25 mouse cellular contexts compared by ENCODE assay signal in the genomic region with DNA sequence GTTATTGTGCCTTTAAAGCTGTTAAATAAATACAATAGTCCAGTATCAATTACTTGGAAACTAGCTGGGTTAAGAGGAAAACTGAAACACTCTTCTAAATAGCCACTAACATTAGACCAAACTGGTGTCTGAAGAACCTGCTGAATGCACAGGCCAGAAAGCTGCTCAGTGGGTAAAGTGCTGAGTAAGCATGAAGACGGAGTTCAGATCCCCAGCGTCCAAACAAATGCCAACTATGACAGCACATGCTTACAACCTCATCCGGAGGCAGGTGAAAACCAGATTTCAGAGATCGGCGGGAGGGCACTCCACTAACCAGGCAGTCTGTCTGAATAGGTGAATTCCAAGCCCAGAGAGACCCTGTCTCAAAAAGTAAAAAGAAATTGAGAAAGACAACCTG.
"Had no signal": no experiment of that assay in that cellular context is flagged by ENCODE, and none has a peak within 500 bp of the region (broad histone marks: within the 10 kb centered on the region; RNA-seq: fewer than 3 reads in every experiment).

No protein-coding gene starts in this region.

- H3K27ac ChIP-seq: heart, adult 2 months; heart, embryonic 13.5 days; heart, embryonic 15.5 days; hindbrain, embryonic 13.5 days; hindbrain, embryonic 15.5 days; hindbrain, postnatal 0 days; layer of hippocampus, adult 2 months; left cerebral cortex, adult 2 months; limb, embryonic 10.5 days; limb, embryonic 12.5 days; liver, embryonic 13.5 days had no signal

- H3K9me3 ChIP-seq: heart, embryonic 13.5 days; heart, embryonic 15.5 days; hindbrain, embryonic 13.5 days; hindbrain, embryonic 15.5 days; limb, embryonic 10.5 days; liver, embryonic 13.5 days had no signal

- H3K4me2 ChIP-seq: heart, embryonic 11.5 days; heart, embryonic 13.5 days; heart, embryonic 15.5 days; hindbrain, embryonic 13.5 days; hindbrain, embryonic 15.5 days; limb, embryonic 12.5 days; liver, embryonic 11.5 days; liver, embryonic 13.5 days had no signal

- H3K36me3 ChIP-seq: heart, embryonic 13.5 days; heart, embryonic 15.5 days; hindbrain, embryonic 13.5 days; hindbrain, embryonic 15.5 days; limb, embryonic 10.5 days; limb, embryonic 12.5 days; liver, embryonic 13.5 days had no signal

- H3K4me3 ChIP-seq: heart, adult 2 months; heart, embryonic 13.5 days; heart, embryonic 15.5 days; hindbrain, embryonic 13.5 days; hindbrain, embryonic 15.5 days; layer of hippocampus, adult 2 months; left cerebral cortex, adult 2 months; limb, embryonic 10.5 days; limb, embryonic 12.5 days; liver, embryonic 13.5 days had no signal

- ATAC-seq: hindbrain, postnatal 0 days; intestine, embryonic 16.5 days had no signal

- H3K27me3 ChIP-seq: heart, embryonic 13.5 days; heart, embryonic 15.5 days; hindbrain, embryonic 13.5 days; hindbrain, embryonic 15.5 days; limb, embryonic 12.5 days; liver, embryonic 13.5 days had no signal

- H3K9ac ChIP-seq: heart, embryonic 13.5 days; heart, embryonic 15.5 days; hindbrain, embryonic 13.5 days; hindbrain, embryonic 15.5 days; limb, embryonic 12.5 days; liver, embryonic 13.5 days had no signal

- DNase-seq: gastrocnemius, postnatal 14 days; gastrocnemius, postnatal 36 days; heart, adult 11 months; heart, adult 2 months; heart, postnatal 14 days; heart, postnatal 36 days; kidney, adult 11 months; kidney, adult 2 months; kidney, postnatal 10 days; kidney, postnatal 25 days; kidney, postnatal 4 days; liver; liver, embryonic 13.5 days had no signal

- H3K4me1 ChIP-seq: heart, embryonic 13.5 days; heart, embryonic 15.5 days; hindbrain, embryonic 13.5 days; hindbrain, embryonic 15.5 days; liver, embryonic 13.5 days had no signal
